Mouse (Mus musculus) myocyte (in vitro differentiated cells): ENCODE data around the gene Tbx4. TPM values are rescaled to one million over a fixed set of nuclear protein-coding genes. Genes with fewer than 3 reads are reported as not detected.

Experiments
- H3K27me3 ChIP-seq: one replicate; pipeline ENCODE4 v1.6.1; 2011; ENCODE audit not compliant: control insufficient read depth, insufficient read depth, insufficient read length
- H3K36me3 ChIP-seq: one replicate; pipeline ENCODE4 v1.6.1; 2011; ENCODE audit not compliant: control insufficient read depth, insufficient read depth
- H3K4me2 ChIP-seq: one replicate; pipeline ENCODE4 v1.6.1; 2011; ENCODE audit warnings: low read depth, control low read depth
- H3K4me3 ChIP-seq: one replicate; pipeline ENCODE4 v1.5.1; 2011; ENCODE audit warnings: mild to moderate bottlenecking, control low read depth, moderate library complexity
- H3K79me2 ChIP-seq: one replicate; pipeline ENCODE4 v1.6.1; 2011; ENCODE audit not compliant: control insufficient read depth, insufficient read depth
- H3ac ChIP-seq: one replicate; pipeline ENCODE4 v1.6.1; 2011; ENCODE audit not compliant: control insufficient read depth, insufficient read length
- CEBPB ChIP-seq: IDR thresholded peaks from 2 replicates; pipeline ENCODE4 v1.6.1; 2011; ENCODE audit warnings: mild to moderate bottlenecking, moderate library complexity; ENCODE audit not compliant: poor library complexity, insufficient read depth, severe bottlenecking
- E2F4 ChIP-seq: IDR thresholded peaks from one replicate; pipeline ENCODE4 v1.6.1; 2011; ENCODE audit warnings: mild to moderate bottlenecking, control low read depth, moderate library complexity; ENCODE audit not compliant: insufficient read depth
- MAX ChIP-seq: IDR thresholded peaks from one replicate; pipeline ENCODE4 v1.6.1; 2011; ENCODE audit warnings: low read depth, mild to moderate bottlenecking, control low read depth
- MYOD1 ChIP-seq, 3 experiments: IDR thresholded peaks; one replicate each; pipeline ENCODE4 v1.6.1; 2011; ENCODE audit warnings: control low read depth in 2 of 3, low read depth in 2 of 3, mild to moderate bottlenecking in 2 of 3, moderate library complexity in 1 of 3; ENCODE audit not compliant: insufficient read length in 2 of 3, control insufficient read depth in 1 of 3
- MYOG ChIP-seq, 3 experiments: IDR thresholded peaks; one replicate each; pipeline ENCODE4 v1.6.1; 2011; ENCODE audit warnings: control low read depth in 2 of 3, low read depth in 2 of 3, mild to moderate bottlenecking in 2 of 3; ENCODE audit not compliant: insufficient read length in 2 of 3, control insufficient read depth in 1 of 3, insufficient read depth in 1 of 3
- POLR2A ChIP-seq: IDR thresholded peaks from one replicate; pipeline ENCODE4 v1.6.1; 2011; ENCODE audit warnings: low read depth, mild to moderate bottlenecking, control low read depth, moderate library complexity; ENCODE audit not compliant: insufficient read length
- POLR2AphosphoS2 ChIP-seq: IDR thresholded peaks from one replicate; pipeline ENCODE4 v1.6.1; 2011; ENCODE audit warnings: low read depth, control low read depth; ENCODE audit not compliant: insufficient read length
- REST ChIP-seq: IDR thresholded peaks from one replicate; pipeline ENCODE4 v1.6.1; 2011; ENCODE audit warnings: mild to moderate bottlenecking, control low read depth, moderate library complexity; ENCODE audit not compliant: insufficient read depth, insufficient read length
- SRF ChIP-seq: IDR thresholded peaks from one replicate; pipeline ENCODE4 v1.6.1; 2011; ENCODE audit warnings: low read depth; ENCODE audit not compliant: control insufficient read depth, insufficient read length
- TCF12 ChIP-seq: IDR thresholded peaks from one replicate; pipeline ENCODE4 v1.6.1; 2011; ENCODE audit warnings: mild to moderate bottlenecking, control low read depth; ENCODE audit not compliant: poor library complexity, insufficient read depth, severe bottlenecking
- TCF3 ChIP-seq: IDR thresholded peaks from one replicate; pipeline ENCODE4 v1.6.1; 2011; ENCODE audit warnings: low read depth, control low read depth; ENCODE audit not compliant: insufficient read length
- USF1 ChIP-seq: IDR thresholded peaks from one replicate; pipeline ENCODE4 v1.6.1; 2011; ENCODE audit warnings: low read depth, mild to moderate bottlenecking, control low read depth, moderate library complexity
- polyA plus RNA-seq: library from polyadenylated mRNA; unstranded; fragments of >200 nt; fragmentation: generic; extraction: Trizol; gene quantifications from one replicate; pipeline ENCODE4 v1.2.1, GENCODE M21; 2012; ENCODE audit warnings: missing spikeins

The Tbx4 gene
- polyA plus RNA-seq, 1 experiment, result 0.29 TPM

GRCm38 (mm10) chr11:85850758-85851157 lies 35.5 kb upstream of the Tbx4 start:
- TF ChIP-seq TCF3 (no peak), SRF (no peak), POLR2AphosphoS2 (no peak), REST (no peak), E2F4 (no peak), POLR2A (no peak), CEBPB (no peak)
- Histone ChIP-seq H3K27me3 (no peaks in the 10 kb centered on the region), H3ac (no peak overlapping the region), H3K4me2 (no peak overlapping the region), H3K4me3 (no peak overlapping the region), H3K36me3 (no peaks in the 10 kb centered on the region), H3K79me2 (no peaks in the 10 kb centered on the region)

GRCm38 (mm10) chr11:85857997-85858698 lies 28.1 kb upstream of the Tbx4 start:
- H3K27me3 ChIP-seq, result no peaks in the 10 kb centered on the region
- no peaks in the 10 kb centered on the region for H3K36me3 ChIP-seq
- TF ChIP-seq TCF12, result no peak
- no peak for TF ChIP-seq POLR2AphosphoS2
- TF ChIP-seq SRF, result no peak
- TF ChIP-seq CEBPB, result no peak
- no peak for TF ChIP-seq E2F4
- no peak for TF ChIP-seq REST
- TF ChIP-seq POLR2A, result no peak
- no peak for TF ChIP-seq USF1
- TF ChIP-seq TCF3, result no peak
- H3K79me2 ChIP-seq, result no peaks in the 10 kb centered on the region
- H3K4me2 ChIP-seq, result no peak overlapping the region
- no peak overlapping the region for H3ac ChIP-seq
- no peak overlapping the region for H3K4me3 ChIP-seq

GRCm38 (mm10) chr11:85864363-85864762 lies 21.9 kb upstream of the Tbx4 start:
- TF ChIP-seq REST, result no peak
- H3ac ChIP-seq, result no peak overlapping the region

GRCm38 (mm10) chr11:85876059-85876788 lies 10.0 kb upstream of the Tbx4 start:
- H3ac ChIP-seq, result no peak overlapping the region
- TF ChIP-seq MAX (no peak), USF1 (no peak), TCF3 (no peak), MYOD1 (IDR thresholded peaks at IDR 0.05; ENCODE audit: control insufficient read depth in 1 of 3, insufficient read length in 2 of 3, low read depth in 2 of 3) (no peak), MYOG (IDR thresholded peaks at IDR 0.05; ENCODE audit: control insufficient read depth in 1 of 3, insufficient read depth in 1 of 3, insufficient read length in 2 of 3, low read depth in 2 of 3) (no peak), POLR2A (no peak), TCF12 (no peak), REST (no peak), POLR2AphosphoS2 (no peak)
- no peak overlapping the region for H3K4me3 ChIP-seq
- no peak overlapping the region for H3K4me2 ChIP-seq
- no peaks in the 10 kb centered on the region for H3K79me2 ChIP-seq
- peaks cover 6% of the 10 kb centered on the region for H3K27me3 ChIP-seq
- H3K36me3 ChIP-seq, result no peaks in the 10 kb centered on the region

More at GRCm38 (mm10) chr11:85864363-85864762, 21.9 kb upstream of the Tbx4 start:
- Histone ChIP-seq H3K27me3 (no peaks in the 10 kb centered on the region), H3K36me3 (no peaks in the 10 kb centered on the region), H3K4me3 (no peak overlapping the region), H3K79me2 (no peaks in the 10 kb centered on the region), H3K4me2 (no peak overlapping the region)

- no peaks in the 10 kb centered on the region for H3K36me3 ChIP-seq
- H3K79me2 ChIP-seq, result no peaks in the 10 kb centered on the region
- no peak overlapping the region for H3ac ChIP-seq
- TF ChIP-seq CEBPB (no peak), MYOD1 (IDR thresholded peaks at IDR 0.05; ENCODE audit: control insufficient read depth in 1 of 3, insufficient read length in 2 of 3, low read depth in 2 of 3) (no peak), USF1 (no peak), TCF3 (no peak), SRF (no peak), E2F4 (no peak), REST (no peak), MYOG (IDR thresholded peaks at IDR 0.05; ENCODE audit: control insufficient read depth in 1 of 3, insufficient read depth in 1 of 3, insufficient read length in 2 of 3, low read depth in 2 of 3) (no peak), TCF12 (no peak), MAX (no peak), POLR2AphosphoS2 (no peak), POLR2A (no peak)
- H3K4me3 ChIP-seq, result no peak overlapping the region
- no peak overlapping the region for H3K4me2 ChIP-seq
- peaks cover 46% of the 10 kb centered on the region for H3K27me3 ChIP-seq
Measured at GRCm38 (mm10) chr11:85884498-85884897, 1.7 kb upstream of the Tbx4 start.
